Mouse (Mus musculus) embryonic facial prominence, embryonic 10.5 days (tissue): ENCODE results near the gene Map3k12. TPM values are rescaled to one million over a fixed set of nuclear protein-coding genes. Genes with fewer than 3 reads are reported as not detected.

ENCODE experiments used
- DNase-seq: peaks from one replicate; pipeline ENCODE4 v3.0.0-alpha.2; 2017; ENCODE audit warnings: low spot score
- H3K27ac ChIP-seq: fragments of 300-500 bp; sonication (generic); replicated peaks from 2 replicates; pipeline ENCODE4 v1.5.1; 2016; ENCODE audit warnings: mild to moderate bottlenecking
- H3K27me3 ChIP-seq: fragments of 300-500 bp; sonication (generic); replicated peaks from 2 replicates; pipeline ENCODE4 v1.6.1; 2016; ENCODE audit warnings: low read depth, mild to moderate bottlenecking; ENCODE audit not compliant: poor library complexity, severe bottlenecking
- H3K36me3 ChIP-seq: fragments of 300-500 bp; sonication (generic); replicated peaks from 2 replicates; pipeline ENCODE4 v1.6.1; 2016; ENCODE audit warnings: mild to moderate bottlenecking, moderate library complexity
- H3K4me1 ChIP-seq: fragments of 300-500 bp; sonication (generic); 2 replicates; pipeline ENCODE4 v1.6.1; 2016
- H3K4me3 ChIP-seq: fragments of 300-500 bp; sonication (generic); 2 replicates; pipeline ENCODE4 v1.5.1; 2016; ENCODE audit warnings: mild to moderate bottlenecking, moderate library complexity
- H3K9me3 ChIP-seq: fragments of 300-500 bp; sonication (generic); 2 replicates; pipeline ENCODE4 v1.6.1; 2016; ENCODE audit warnings: mild to moderate bottlenecking
- WGBS: fragments of 180-500 bp; shearing (Covaris S2); methylation state at CpG from one replicate; pipeline ENCODE4 v1.1.7; 2016; 5-methylcytosine and 5-hydroxymethylcytosine counted together
- polyA plus RNA-seq: library from polyadenylated mRNA; unstranded; fragments of >200 nt; fragmentation: Nextera tagmentation; extraction: Ambion mirVana; gene quantifications from 2 replicates; pipeline ENCODE4 v1.2.1, GENCODE M21; 2016

Map3k12 gene
- polyA plus RNA-seq, 1 experiment from 2014 or later, result 32.3 TPM

DNA sequence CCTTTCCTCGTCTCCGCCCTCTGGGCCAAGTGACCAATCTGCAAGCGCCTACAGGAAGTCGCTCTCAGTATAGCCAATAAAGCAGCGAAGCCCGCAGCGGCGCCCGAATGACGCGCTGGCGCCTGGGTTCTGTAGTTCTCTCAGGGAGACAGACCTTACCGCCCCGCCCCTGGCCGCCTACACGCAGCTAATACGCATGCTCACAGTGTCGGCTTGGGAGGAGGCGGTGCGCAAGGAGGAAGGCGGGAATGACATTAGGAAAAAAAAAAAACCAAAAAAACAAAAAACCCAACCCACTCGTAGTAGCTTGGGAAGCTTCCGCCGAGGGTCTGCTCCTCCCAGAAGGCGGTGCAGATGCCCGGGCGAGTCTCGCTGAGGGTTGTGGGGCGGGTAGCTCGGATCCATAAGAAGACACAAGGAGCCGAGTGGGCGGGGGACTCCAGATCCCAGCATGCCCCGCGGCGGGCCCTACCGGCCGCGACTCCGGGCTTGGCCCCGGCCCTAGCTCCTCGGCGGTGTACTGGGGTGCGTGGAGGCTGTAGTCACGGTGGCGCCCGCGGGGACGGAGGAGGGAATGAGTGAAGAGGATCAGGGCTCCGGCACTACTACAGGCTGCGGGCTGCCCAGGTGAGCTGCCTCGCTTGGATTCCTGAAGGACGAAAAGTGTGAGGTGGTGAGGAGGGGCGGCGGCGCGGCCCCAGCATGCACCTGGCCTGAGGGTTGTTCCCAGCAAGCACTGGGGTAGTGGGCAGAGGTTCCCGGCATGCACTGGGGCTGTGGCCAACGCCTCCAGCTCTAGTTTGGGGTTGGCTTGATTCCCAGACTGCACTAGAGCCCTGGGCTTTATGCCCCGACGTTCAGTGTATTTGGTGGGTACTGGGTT lies 1.4 kb upstream of the Map3k12 start, which contains the start of gene Tarbp2:
TSS of gene Tarbp2 (plus strand) at position 217 of the 883 bp plus-strand sequence.
- under 1% methylated on average over 60 of the region's 60 CpGs for WGBS
- Histone ChIP-seq H3K36me3 (peaks cover 33% of the 10 kb centered on the region), H3K4me3 (peak within 1 kb of the TSS; percentile 84), H3K9me3 (no peaks in the 10 kb centered on the region), H3K4me1 (peaks cover 42% of the 10 kb centered on the region), H3K27me3 (no peaks in the 10 kb centered on the region), H3K27ac (peak within 1 kb of the TSS; percentile 99)
- peak; percentile 100 for DNase-seq

- peaks cover 48% of the 10 kb centered on the region for H3K4me1 ChIP-seq
Measured at GRCm38 (mm10) chr15:102517631-102517975, 739 bp upstream of the Map3k12 start.

GRCm38 (mm10) chr15:102516293-102516692 lies 571 bp downstream of the Map3k12 start:
- Histone ChIP-seq H3K9me3 (no peaks in the 10 kb centered on the region), H3K36me3 (peaks cover 15% of the 10 kb centered on the region), H3K4me1 (peaks cover 61% of the 10 kb centered on the region), H3K27ac (peak overlapping the region; percentile 99), H3K27me3 (no peaks in the 10 kb centered on the region), H3K4me3 (peak overlapping the region; percentile 84)
- peak; percentile 66 for DNase-seq
- under 1% methylated on average over 12 of the region's 12 CpGs for WGBS

More at GRCm38 (mm10) chr15:102517631-102517975, 739 bp upstream of the Map3k12 start:
- WGBS, result under 1% methylated on average over 10 of the region's 10 CpGs
- Histone ChIP-seq H3K27me3 (no peaks in the 10 kb centered on the region), H3K36me3 (peaks cover 28% of the 10 kb centered on the region), H3K27ac (peak overlapping the region; percentile 99), H3K4me3 (peak overlapping the region; percentile 84), H3K9me3 (no peaks in the 10 kb centered on the region)
- DNase-seq, result no peak

GRCm38 (mm10) chr15:102515791-102516190 lies 1.1 kb downstream of the Map3k12 start:
- no peaks in the 10 kb centered on the region for H3K9me3 ChIP-seq
- peaks cover 9% of the 10 kb centered on the region for H3K36me3 ChIP-seq
- 50% methylated on average over 4 of the region's 4 CpGs for WGBS
- peak overlapping the region; percentile 84 for H3K4me3 ChIP-seq
- peaks cover 64% of the 10 kb centered on the region for H3K4me1 ChIP-seq
- peak overlapping the region; percentile 99 for H3K27ac ChIP-seq
- no peak for DNase-seq
- H3K27me3 ChIP-seq, result no peaks in the 10 kb centered on the region

DNA sequence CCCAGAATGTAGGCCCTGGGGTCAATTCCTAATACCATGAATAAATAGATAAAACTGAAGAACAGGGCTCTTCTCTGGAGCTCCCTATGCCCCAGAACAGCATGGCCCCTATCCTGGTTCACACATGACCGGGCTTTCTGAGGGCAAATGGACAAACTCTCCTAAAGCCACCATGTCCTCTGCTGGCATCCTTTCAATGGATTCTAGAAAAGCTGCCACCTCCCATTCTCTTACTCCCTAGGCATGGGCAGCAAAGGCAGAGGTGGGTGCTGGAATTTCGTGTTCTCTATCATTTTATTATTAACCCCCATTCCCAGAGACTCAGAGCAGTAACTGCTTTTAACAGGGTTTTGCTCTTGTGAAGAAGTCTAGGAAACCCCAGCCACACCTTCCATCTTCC lies 1.6 kb downstream of the Map3k12 start:
- peak overlapping the region; percentile 84 for H3K4me3 ChIP-seq
- peaks cover 65% of the 10 kb centered on the region for H3K4me1 ChIP-seq

GRCm38 (mm10) chr15:102513004-102513403 lies 3.9 kb downstream of the Map3k12 start:
- Histone ChIP-seq H3K36me3 (peaks cover 9% of the 10 kb centered on the region), H3K4me3 (no peak overlapping the region), H3K4me1 (peaks cover 62% of the 10 kb centered on the region), H3K9me3 (no peaks in the 10 kb centered on the region), H3K27ac (no peak overlapping the region; the same call in 1 of the 2 replicates), H3K27me3 (no peaks in the 10 kb centered on the region)
- 82% methylated on average over 3 of the region's 3 CpGs for WGBS
- DNase-seq, result no peak

More for the DNA sequence above, 1.6 kb downstream of the Map3k12 start:
- Histone ChIP-seq H3K27me3 (no peaks in the 10 kb centered on the region), H3K9me3 (no peaks in the 10 kb centered on the region), H3K27ac (no peak overlapping the region), H3K36me3 (peaks cover 4% of the 10 kb centered on the region)
- DNase-seq, result no peak
- 93% methylated on average over 2 of the region's 2 CpGs for WGBS

DNA sequence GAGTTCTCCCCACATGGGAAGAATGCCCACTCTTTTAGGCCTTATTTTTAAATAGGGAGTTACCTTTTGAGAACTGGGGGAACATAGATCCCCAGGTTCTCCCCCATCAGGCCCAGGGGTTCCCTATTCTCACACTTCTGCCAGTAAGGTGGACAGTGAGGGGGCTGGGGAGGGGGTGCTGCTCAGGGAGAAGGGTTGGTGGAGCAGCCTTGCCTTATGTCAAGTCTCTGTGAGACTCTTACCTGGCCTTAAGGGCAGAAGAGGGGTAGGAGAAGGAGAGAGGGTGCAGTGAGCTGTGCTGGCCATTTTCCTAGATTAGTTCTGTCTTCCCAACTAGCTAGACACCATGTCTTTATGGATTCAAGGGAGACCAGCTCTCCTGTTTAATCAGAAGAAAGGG lies 4.4 kb downstream of the Map3k12 start:
- Histone ChIP-seq H3K27ac (peak overlapping the region; percentile 88), H3K4me3 (peak overlapping the region; percentile 73; the same call in 1 of the 2 replicates), H3K36me3 (peaks cover 14% of the 10 kb centered on the region), H3K27me3 (no peaks in the 10 kb centered on the region), H3K9me3 (no peaks in the 10 kb centered on the region), H3K4me1 (peaks cover 62% of the 10 kb centered on the region)
- DNase-seq, result no peak

DNA sequence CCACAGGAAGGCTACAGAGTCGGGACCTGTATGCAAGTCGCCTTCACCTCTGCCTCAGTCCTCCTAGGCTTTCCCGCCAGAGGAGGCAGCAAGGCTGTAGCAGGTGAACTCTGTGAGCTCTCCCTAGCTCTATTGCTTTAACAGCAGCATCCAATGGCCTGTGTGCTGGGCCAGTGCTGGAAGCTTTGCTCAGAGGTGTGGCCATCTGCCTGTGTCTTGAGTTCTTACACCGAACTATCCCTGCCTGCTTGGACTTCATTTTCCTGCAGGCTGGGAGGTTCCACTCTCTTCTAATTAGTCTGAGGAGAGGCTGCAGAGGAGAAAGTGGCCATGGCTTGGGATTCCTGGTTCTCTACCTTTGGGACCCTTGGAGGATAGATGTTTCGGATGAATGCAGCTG lies 4.9 kb downstream of the Map3k12 start:
- 24% methylated on average over 5 of the region's 5 CpGs for WGBS
- no peaks in the 10 kb centered on the region for H3K9me3 ChIP-seq
- H3K4me1 ChIP-seq, result peaks cover 57% of the 10 kb centered on the region
- peak overlapping the region; percentile 73 for H3K4me3 ChIP-seq
- DNase-seq, result no peak
- H3K27me3 ChIP-seq, result no peaks in the 10 kb centered on the region
- peaks cover 17% of the 10 kb centered on the region for H3K36me3 ChIP-seq
- peak overlapping the region; percentile 88 for H3K27ac ChIP-seq

- DNase-seq, result peak; percentile 69
- H3K4me3 ChIP-seq, result peak overlapping the region; percentile 73
- no peaks in the 10 kb centered on the region for H3K9me3 ChIP-seq
- H3K4me1 ChIP-seq, result peaks cover 52% of the 10 kb centered on the region
- WGBS, result 3% methylated on average over 6 of the region's 6 CpGs
- peak overlapping the region; percentile 88 for H3K27ac ChIP-seq
- peaks cover 22% of the 10 kb centered on the region for H3K36me3 ChIP-seq
- no peaks in the 10 kb centered on the region for H3K27me3 ChIP-seq
Measured at GRCm38 (mm10) chr15:102511285-102511833, 5.5 kb downstream of the Map3k12 start.

DNA sequence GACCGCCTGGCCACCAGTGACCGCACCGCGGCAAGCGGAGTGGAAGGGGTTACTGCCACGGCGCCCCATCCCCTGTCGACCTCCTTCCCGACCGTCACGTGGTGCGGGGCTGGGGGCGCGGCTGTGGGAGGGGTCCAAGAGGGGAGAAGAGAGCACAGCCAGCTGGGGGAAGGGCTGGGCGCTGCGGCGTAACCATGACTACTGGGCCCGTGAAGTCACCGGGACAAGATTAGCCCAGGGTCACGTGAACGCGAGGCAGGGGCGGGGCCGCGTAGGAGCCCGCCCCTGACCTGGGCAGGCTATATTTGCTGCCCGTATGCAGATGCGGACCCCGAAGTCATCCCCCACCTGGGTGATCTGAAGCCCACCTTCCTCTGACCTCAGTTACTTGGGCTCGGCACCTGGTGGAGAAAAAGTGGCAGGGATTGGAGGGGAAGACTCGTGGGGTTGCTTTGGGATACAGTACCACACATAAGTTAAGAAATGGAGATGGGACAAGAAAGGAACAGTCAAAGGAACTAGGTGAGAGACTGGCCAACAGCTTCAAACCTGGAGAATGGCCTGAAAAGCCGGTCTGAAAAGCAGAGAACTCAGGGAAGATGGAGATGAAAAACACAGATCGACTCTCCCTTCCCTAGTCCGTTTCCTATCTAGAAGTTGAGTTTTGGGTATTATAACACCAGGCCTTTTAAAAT lies 6.1 kb downstream of the Map3k12 start:
- Histone ChIP-seq H3K27ac (peak overlapping the region; percentile 88), H3K4me3 (peak overlapping the region; percentile 73), H3K4me1 (peaks cover 49% of the 10 kb centered on the region), H3K9me3 (no peaks in the 10 kb centered on the region), H3K27me3 (no peaks in the 10 kb centered on the region), H3K36me3 (peaks cover 28% of the 10 kb centered on the region)
- 4% methylated on average over 34 of the region's 34 CpGs for WGBS
- DNase-seq, result peak; percentile 99

DNA sequence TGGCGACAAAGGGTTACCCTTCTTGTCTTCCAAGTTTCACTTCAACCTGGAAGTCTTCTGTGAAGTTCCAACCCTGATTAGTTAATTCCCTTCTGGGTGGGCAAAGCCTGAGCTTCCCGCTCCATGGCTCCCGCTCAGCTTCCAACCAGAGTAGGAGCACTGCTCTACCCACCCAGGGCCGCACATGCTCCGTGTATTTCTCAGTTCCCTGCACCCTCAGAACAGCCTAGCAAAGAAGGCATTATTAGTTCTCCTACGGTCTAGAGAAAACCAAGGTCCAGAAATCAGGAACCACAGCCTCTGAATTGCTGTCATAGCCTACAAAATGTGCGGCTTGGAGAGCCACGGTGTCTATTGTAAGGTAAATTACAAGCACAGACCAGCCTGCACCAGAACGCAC lies 6.8 kb downstream of the Map3k12 start:
- DNase-seq, result no peak
- Histone ChIP-seq H3K27ac (peak overlapping the region; percentile 88), H3K4me3 (peak overlapping the region; percentile 73), H3K36me3 (peaks cover 34% of the 10 kb centered on the region), H3K9me3 (no peaks in the 10 kb centered on the region), H3K27me3 (no peaks in the 10 kb centered on the region), H3K4me1 (peaks cover 44% of the 10 kb centered on the region)
- WGBS, result 6% methylated on average over 9 of the region's 9 CpGs

GRCm38 (mm10) chr15:102508336-102508735 lies 8.5 kb downstream of the Map3k12 start:
- Histone ChIP-seq H3K4me3 (no peak overlapping the region), H3K4me1 (peaks cover 45% of the 10 kb centered on the region), H3K27me3 (no peaks in the 10 kb centered on the region), H3K27ac (no peak overlapping the region), H3K9me3 (no peaks in the 10 kb centered on the region), H3K36me3 (peaks cover 52% of the 10 kb centered on the region)
- 90% methylated on average over 3 of the region's 3 CpGs for WGBS
- DNase-seq, result no peak
